Mouse (Mus musculus) heart, postnatal 0 days (tissue): ENCODE results near the gene Ubash3a.

Experiments used
- CTCF ChIP-seq: IDR thresholded peaks from 2 replicates; pipeline ENCODE4 v1.5.1; 2016; ENCODE audit warnings: antibody characterized with exemption, control low read depth, low read depth
- EP300 ChIP-seq: IDR thresholded peaks from 2 replicates; pipeline ENCODE4 v1.6.1; 2016; ENCODE audit warnings: antibody characterized with exemption, low read depth

DNA sequence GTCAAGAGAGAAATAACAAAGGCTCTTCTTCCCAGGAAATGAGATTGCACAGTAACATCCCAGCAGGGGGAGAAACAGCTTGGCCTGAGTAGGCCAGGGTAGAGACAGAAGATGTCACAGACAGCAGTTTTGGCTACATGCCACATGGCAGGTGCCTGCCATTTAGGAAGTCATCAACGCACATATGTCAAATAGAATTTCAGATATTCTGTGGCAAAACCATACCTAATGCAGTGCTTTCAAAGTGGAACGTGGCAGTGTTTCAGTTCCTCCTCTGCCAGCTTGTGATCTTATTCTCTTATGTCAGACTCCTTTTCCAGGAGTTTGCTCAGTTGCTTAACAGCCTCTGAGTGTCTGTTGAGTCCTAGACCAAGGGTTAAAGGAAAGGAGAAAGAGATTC is 78.2 kb downstream of the Ubash3a start:
- no peak for TF ChIP-seq CTCF
- no peak for TF ChIP-seq EP300
